Mouse (Mus musculus): ENCODE results near the gene Fam107b. TPM values are rescaled to one million over a fixed set of nuclear protein-coding genes. Genes with fewer than 3 reads are reported as not detected.

Gene Fam107b
- polyA plus RNA-seq (2016; fragmentation: Nextera tagmentation; extraction: Ambion mirVana) = 44.6 and 49.9 TPM in 2 replicates

DNA sequence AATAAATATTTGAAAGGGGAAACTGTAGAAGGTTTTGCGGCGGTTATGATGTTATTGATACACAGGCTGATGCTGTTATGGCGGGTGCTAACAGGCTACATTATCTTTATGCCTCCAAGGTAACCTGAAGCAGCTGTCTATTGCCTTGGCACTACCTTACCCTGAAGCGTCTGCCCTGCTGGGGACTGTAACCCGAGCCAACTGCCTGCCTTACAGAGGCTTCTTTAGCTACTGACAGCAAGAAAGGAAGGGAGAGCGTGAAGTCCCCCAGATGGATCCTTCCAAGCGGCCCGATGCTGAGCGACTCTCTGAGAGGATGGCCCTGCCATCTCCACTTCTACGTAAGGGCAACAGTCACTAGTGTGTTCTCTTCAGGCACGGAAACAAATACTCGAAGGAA is at the start of gene Fam107b:
Gene Fam107b (plus strand): TSS at position 303 of the 400 bp plus-strand sequence.
- ATAC-seq (ENCODE audit: low FRiP score, low read depth) = no peak
- no peak within 1 kb of the TSS for H3K27ac ChIP-seq (replicated peaks)
- WGBS = 78% methylated on average over 12 of the region's 12 CpGs

DNA sequence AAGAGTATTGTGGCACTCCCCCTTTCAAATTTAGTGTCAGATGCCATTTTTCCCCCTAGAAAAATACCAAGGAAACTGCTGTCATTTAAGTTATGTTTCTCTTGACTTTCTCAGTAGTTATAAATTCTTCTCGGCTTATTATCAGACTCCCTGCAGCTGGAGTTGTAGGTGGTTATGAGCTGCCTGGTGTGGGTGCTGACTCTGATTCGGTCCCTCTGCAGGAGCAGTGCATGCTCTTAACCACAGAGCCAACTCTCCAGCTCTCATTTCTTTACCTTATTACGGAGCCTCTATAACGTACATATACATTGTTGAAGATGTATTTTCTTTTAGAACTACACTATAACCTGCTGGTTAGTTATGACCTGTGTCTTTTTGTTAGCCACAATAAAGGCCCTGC is 47.7 kb upstream of the Fam107b start:
- H3K27ac ChIP-seq (replicated peaks) = no peak overlapping the region
- no peak for ATAC-seq (ENCODE audit: low FRiP score, low read depth)
- no peaks in the 10 kb centered on the region for H3K27me3 ChIP-seq
- H3K4me1 ChIP-seq = no peaks in the 10 kb centered on the region
- H3K9me3 ChIP-seq = no peaks in the 10 kb centered on the region
- no peak overlapping the region for H3K9ac ChIP-seq (replicated peaks)
- no peak overlapping the region for H3K4me3 ChIP-seq
- 83% methylated on average over 4 of the region's 4 CpGs for WGBS
- no peaks in the 10 kb centered on the region for H3K36me3 ChIP-seq
- H3K4me2 ChIP-seq (replicated peaks) = no peak overlapping the region

More for the DNA sequence above, at the start of gene Fam107b:
- H3K4me1 ChIP-seq = no peaks in the 10 kb centered on the region
- no peak within 1 kb of the TSS for H3K4me3 ChIP-seq
- H3K4me2 ChIP-seq (replicated peaks) = no peak within 1 kb of the TSS
- H3K27me3 ChIP-seq = no peaks in the 10 kb centered on the region
- no peaks in the 10 kb centered on the region for H3K36me3 ChIP-seq
- no peak within 1 kb of the TSS for H3K9ac ChIP-seq (replicated peaks)
- no peaks in the 10 kb centered on the region for H3K9me3 ChIP-seq

DNA sequence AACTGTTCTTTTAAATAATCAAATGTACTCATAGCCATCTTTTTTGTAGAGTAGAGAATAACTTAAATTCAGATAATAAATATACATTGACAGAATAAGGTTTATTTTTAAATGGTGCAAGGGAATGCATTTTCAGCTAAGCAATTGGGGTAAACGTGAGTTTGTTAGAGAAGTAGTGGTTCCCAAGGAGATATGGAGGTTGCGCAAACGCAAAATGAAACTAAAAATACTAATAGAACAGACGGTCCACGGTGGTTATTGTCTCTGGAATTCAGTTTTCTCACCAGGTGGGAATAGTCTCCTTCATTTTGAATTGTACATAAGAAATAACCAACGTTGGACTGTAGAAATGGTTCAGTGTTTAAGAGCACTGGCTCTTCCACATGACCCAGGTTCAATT is 44.0 kb upstream of the Fam107b start:
- Histone ChIP-seq H3K9me3 (no peaks in the 10 kb centered on the region), H3K27me3 (no peaks in the 10 kb centered on the region), H3K4me2 (replicated peaks) (no peak overlapping the region), H3K27ac (replicated peaks) (no peak overlapping the region), H3K9ac (replicated peaks) (no peak overlapping the region), H3K36me3 (no peaks in the 10 kb centered on the region), H3K4me1 (no peaks in the 10 kb centered on the region), H3K4me3 (no peak overlapping the region)
- WGBS = 79% methylated on average over 6 of the region's 6 CpGs
- no peak for ATAC-seq (ENCODE audit: low FRiP score, low read depth)

DNA sequence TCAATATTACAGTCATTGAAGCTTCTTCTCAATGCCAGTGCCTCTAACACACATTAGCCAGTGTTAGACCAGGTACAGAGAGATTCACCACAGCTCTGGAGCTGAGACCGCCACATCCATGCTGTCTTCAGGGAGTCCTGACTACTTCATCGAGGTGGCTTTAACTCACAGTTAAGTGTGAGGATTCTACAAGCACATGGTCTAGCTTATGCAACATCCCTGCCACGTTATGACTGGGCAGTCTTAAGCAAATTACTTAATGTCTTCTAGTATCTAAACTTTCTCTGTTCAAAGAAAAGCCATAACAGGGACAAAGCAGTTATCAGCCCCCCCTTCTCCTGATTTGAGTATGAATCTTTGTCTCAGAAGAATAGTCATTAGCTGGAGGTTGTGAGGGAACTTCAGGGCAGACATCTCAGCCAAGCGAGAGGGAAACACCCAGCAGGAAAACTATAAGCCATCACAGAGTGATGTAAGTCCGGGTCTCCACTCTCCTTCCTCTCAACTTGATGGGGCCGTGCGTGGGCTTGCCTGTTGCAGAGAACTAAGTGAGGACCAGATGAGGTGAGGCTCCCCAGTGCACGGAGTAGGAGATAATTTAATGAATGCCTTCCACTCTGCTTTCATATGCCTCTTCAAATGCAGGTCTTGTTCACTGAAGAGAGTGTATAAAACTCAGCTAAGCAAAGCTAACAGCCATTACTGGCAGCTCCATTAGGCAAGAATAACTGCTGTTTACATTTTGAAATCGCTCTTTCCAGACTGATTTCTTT is 28.8 kb upstream of the Fam107b start:
- ATAC-seq (ENCODE audit: low FRiP score, low read depth) = no peak
- no peak overlapping the region for H3K4me2 ChIP-seq (replicated peaks)
- no peaks in the 10 kb centered on the region for H3K36me3 ChIP-seq
- 78% methylated on average over 9 of the region's 9 CpGs for WGBS
- H3K9me3 ChIP-seq = no peaks in the 10 kb centered on the region
- H3K27ac ChIP-seq (replicated peaks) = no peak overlapping the region
- no peak overlapping the region for H3K9ac ChIP-seq (replicated peaks)
- H3K27me3 ChIP-seq = no peaks in the 10 kb centered on the region
- H3K4me1 ChIP-seq = no peaks in the 10 kb centered on the region
- no peak overlapping the region for H3K4me3 ChIP-seq

DNA sequence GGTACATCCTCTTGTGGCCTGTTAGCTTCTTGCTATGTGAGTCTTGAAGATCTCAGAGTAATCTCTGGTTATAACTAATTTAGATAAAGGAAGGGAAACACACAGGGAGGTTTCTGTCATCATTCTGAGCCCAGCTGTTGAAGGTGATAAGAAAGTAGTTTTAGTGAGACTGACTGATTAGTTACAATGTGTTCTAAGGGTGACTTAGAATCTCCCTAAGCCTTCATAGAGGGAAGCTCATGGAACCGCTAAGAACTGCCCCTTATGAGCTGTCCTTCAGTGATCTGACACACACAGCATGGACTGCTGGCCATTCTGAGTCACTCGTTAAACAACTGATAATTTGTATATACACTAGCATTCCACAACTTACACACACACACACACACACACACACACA is 24.2 kb upstream of the Fam107b start:
- 80% methylated on average over 2 of the region's 2 CpGs for WGBS
- Histone ChIP-seq H3K27ac (replicated peaks) (no peak overlapping the region), H3K36me3 (no peaks in the 10 kb centered on the region), H3K4me3 (no peak overlapping the region), H3K27me3 (no peaks in the 10 kb centered on the region), H3K9me3 (no peaks in the 10 kb centered on the region), H3K9ac (replicated peaks) (no peak overlapping the region), H3K4me2 (replicated peaks) (no peak overlapping the region), H3K4me1 (no peaks in the 10 kb centered on the region)
- ATAC-seq (ENCODE audit: low FRiP score, low read depth) = no peak

DNA sequence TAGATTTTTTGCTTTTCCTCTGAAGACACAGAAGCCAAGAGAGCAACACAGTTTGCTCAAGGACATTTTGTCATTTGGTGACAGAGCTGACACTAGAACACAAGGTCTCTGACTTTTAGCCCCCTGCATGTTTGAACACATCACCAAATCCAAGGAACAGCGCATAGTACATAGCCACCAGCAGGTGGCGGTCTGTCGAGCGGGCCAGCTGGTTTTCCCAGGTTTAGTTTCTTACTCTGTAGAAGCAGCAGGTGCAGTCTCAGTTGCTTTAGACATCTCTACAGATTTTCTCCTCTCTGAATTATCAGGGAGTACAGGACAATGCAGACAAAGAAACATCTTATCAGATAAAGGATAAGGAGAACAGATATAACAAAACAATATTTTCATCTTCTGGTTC is 23.7 kb upstream of the Fam107b start:
- Histone ChIP-seq H3K9ac (replicated peaks) (no peak overlapping the region), H3K4me2 (replicated peaks) (no peak overlapping the region), H3K27me3 (no peaks in the 10 kb centered on the region), H3K36me3 (no peaks in the 10 kb centered on the region), H3K9me3 (no peaks in the 10 kb centered on the region), H3K4me3 (no peak overlapping the region), H3K27ac (replicated peaks) (no peak overlapping the region), H3K4me1 (no peaks in the 10 kb centered on the region)
- no peak for ATAC-seq (ENCODE audit: low FRiP score, low read depth)
- 2% methylated on average over 4 of the region's 4 CpGs for WGBS

DNA sequence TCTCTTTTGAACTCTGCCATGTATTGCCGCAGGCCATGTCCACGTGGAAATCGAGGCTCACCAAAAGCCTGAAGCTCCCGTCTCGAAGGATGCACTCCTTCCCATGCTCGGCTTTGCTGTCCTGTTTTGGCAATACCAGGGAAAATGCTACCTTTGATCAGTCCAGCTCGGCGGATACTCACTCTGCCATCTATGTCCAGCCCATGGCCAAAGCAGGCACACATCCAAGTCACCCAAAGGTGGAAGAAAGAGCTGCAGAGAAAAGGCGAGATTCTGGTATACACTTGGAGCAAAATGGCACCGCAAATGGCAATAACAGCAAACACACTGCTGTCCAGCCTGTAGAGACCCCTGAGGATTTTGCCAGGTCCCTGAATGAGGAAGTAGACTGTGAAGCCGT is 318 bp downstream of the Fam107b start:
- 89% methylated on average over 11 of the region's 11 CpGs for WGBS
- H3K36me3 ChIP-seq = no peaks in the 10 kb centered on the region
- H3K27ac ChIP-seq (replicated peaks) = no peak overlapping the region
- no peak overlapping the region for H3K4me3 ChIP-seq
- no peak overlapping the region for H3K4me2 ChIP-seq (replicated peaks)
- no peaks in the 10 kb centered on the region for H3K9me3 ChIP-seq
- no peaks in the 10 kb centered on the region for H3K27me3 ChIP-seq
- H3K4me1 ChIP-seq = no peaks in the 10 kb centered on the region
- ATAC-seq (ENCODE audit: low FRiP score, low read depth) = no peak
- no peak overlapping the region for H3K9ac ChIP-seq (replicated peaks)

DNA sequence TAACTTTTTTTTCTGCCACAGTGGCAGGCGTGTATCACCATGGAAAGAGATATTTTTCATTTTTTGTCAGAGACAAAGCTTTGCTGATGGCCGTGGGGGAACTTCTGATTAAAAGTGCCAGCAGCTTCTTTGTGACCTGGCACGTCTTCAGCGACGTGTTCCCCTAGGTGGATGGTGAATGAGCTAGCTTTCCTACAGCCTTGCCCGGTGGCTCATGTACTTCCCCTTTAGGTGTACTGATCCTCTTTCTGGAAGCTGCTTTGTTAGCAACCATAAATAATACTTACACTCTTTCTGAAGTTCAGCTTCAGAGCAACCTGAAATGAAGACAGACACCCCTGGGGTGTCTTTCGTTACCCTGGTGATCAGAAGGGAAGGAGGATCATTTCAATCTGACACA is 3.6 kb downstream of the Fam107b start:
- WGBS = 82% methylated on average over 7 of the region's 7 CpGs
- H3K4me3 ChIP-seq = no peak overlapping the region
- no peak for ATAC-seq (ENCODE audit: low FRiP score, low read depth)

DNA sequence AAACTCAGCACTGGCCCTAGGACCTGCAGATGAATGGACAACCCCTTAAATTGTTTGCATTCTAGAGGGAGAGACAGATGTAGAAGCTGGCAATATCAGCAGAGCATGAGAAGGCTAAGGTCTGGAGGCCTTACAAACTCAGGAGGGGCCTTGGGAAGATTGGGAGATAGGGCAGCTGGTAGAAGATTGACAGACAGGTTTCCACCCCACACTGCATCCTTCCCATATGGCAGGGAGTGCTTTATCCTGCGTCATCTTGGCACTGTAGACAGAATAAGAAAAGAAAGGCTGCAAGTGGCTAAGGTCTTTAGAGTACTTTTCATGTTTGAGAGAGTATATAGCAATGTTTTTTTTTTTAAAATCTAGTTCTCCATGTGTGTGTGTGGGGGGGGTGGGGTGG is 4.9 kb downstream of the Fam107b start:
- no peaks in the 10 kb centered on the region for H3K4me1 ChIP-seq
- no peak overlapping the region for H3K4me3 ChIP-seq
- H3K9ac ChIP-seq (replicated peaks) = no peak overlapping the region
- no peak overlapping the region for H3K4me2 ChIP-seq (replicated peaks)
- WGBS = 94% methylated on average over 1 of the region's 1 CpGs
- no peaks in the 10 kb centered on the region for H3K36me3 ChIP-seq
- no peaks in the 10 kb centered on the region for H3K9me3 ChIP-seq
- no peak overlapping the region for H3K27ac ChIP-seq (replicated peaks)
- no peak for ATAC-seq (ENCODE audit: low FRiP score, low read depth)
- H3K27me3 ChIP-seq = no peaks in the 10 kb centered on the region

More for the DNA sequence above, 3.6 kb downstream of the Fam107b start:
- H3K4me1 ChIP-seq = no peaks in the 10 kb centered on the region
- H3K27me3 ChIP-seq = no peaks in the 10 kb centered on the region
- H3K9me3 ChIP-seq = no peaks in the 10 kb centered on the region
- H3K9ac ChIP-seq (replicated peaks) = no peak overlapping the region
- no peaks in the 10 kb centered on the region for H3K36me3 ChIP-seq
- no peak overlapping the region for H3K27ac ChIP-seq (replicated peaks)
- no peak overlapping the region for H3K4me2 ChIP-seq (replicated peaks)

DNA sequence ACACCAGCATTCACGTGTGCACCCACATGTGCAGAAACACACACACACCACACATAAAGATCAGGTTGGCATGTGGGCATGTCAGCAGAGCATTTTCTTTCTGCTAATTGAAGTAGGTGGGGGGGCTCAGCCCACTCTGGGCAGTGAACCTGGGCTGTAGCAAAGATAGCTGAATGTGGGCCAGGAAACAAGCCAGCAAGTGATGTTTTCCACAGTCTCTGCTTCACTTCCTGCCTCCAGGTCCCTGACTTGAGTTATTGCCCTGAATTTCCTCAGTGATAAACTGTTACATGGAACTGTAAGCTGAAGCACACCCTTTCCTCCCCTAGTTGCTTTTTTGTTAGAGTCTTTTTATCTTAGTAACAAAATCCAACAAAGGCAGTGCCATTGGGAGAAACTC is 6.1 kb downstream of the Fam107b start:
- Histone ChIP-seq H3K9ac (replicated peaks) (no peak overlapping the region), H3K27ac (replicated peaks) (no peak overlapping the region), H3K9me3 (no peaks in the 10 kb centered on the region), H3K36me3 (no peaks in the 10 kb centered on the region), H3K4me1 (no peaks in the 10 kb centered on the region), H3K4me3 (no peak overlapping the region), H3K4me2 (replicated peaks) (no peak overlapping the region), H3K27me3 (no peaks in the 10 kb centered on the region)
- no peak for ATAC-seq (ENCODE audit: low FRiP score, low read depth)
- WGBS = 78% methylated on average over 1 of the region's 1 CpGs

DNA sequence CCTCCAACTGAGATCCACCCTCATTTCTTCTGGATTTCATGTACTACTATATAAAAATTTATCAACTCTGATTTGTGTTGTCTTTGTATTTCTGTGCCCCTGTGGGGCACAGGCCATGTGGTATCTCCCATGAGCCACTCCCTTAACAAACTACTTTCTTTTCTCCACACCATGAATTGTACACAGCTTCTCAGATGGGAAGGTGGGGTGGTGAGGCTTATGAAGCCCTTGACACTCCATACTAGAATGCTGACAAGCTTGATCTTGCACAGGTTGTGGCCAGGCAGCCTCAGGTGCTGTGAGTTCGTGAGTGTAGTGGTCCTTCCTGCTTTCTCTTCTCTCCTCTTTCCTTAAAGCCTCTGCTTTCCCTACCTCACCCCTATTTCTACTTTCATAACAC is 6.9 kb downstream of the Fam107b start:
- Histone ChIP-seq H3K4me1 (no peaks in the 10 kb centered on the region), H3K9ac (replicated peaks) (no peak overlapping the region), H3K4me2 (replicated peaks) (no peak overlapping the region), H3K9me3 (no peaks in the 10 kb centered on the region), H3K27ac (replicated peaks) (no peak overlapping the region), H3K36me3 (no peaks in the 10 kb centered on the region), H3K27me3 (no peaks in the 10 kb centered on the region), H3K4me3 (no peak overlapping the region)
- 55% methylated on average over 1 of the region's 1 CpGs for WGBS
- ATAC-seq (ENCODE audit: low FRiP score, low read depth) = no peak

DNA sequence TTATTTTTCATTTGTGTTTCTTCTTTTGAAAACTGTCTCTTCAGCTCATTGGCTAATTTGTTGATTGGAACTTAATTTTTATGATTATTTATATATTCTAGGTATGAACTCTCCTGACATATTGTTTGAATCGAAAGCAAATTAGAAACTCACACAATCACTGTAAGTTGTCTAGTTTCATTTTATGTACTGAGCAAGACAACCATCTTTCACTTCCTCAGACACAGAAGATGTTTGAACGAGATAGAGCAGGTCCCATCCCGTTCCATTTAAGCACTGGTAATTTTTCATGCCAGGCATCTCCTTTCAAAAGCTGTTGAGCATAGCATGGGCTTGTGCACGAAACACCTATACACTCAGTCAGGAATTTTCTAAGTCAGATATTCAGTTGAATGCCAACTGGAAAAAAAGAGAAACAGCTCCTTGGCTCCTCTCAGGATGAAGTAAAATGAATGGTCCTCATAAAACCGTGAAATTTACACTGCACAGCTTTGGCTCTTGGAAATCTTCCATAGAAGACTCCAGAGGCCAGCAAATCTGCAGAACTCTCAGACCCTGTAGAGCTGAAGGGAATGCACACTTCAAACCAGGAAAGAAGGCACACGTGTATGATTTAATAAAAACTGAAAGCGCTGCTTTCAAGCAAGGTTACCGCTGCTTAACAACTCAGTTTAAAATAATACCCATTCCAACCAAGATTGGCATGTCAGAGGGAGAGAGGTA is 8.1 kb downstream of the Fam107b start:
- ATAC-seq (ENCODE audit: low FRiP score, low read depth) = no peak
- Histone ChIP-seq H3K27ac (replicated peaks) (no peak overlapping the region), H3K4me3 (no peak overlapping the region), H3K9me3 (no peaks in the 10 kb centered on the region), H3K27me3 (no peaks in the 10 kb centered on the region), H3K36me3 (no peaks in the 10 kb centered on the region), H3K9ac (replicated peaks) (no peak overlapping the region), H3K4me2 (replicated peaks) (no peak overlapping the region), H3K4me1 (no peaks in the 10 kb centered on the region)
- 87% methylated on average over 8 of the region's 8 CpGs for WGBS
